Mouse (Mus musculus) urinary bladder, postnatal 14 days (tissue): ENCODE results near the gene Phtf2.

Experiments
- DNase-seq: peaks from one replicate; pipeline ENCODE4 v3.0.0; 2021; ENCODE audit warnings: low spot score

Gene Phtf2

GRCm38 (mm10) chr5:20881915-20882800 lies at the start of gene Phtf2, which contains the start of gene Tmem60:
Gene Phtf2 (minus strand): TSS chr5:20882124.
Gene Tmem60 (plus strand): TSS chr5:20882191.
- peak; percentile 99 for DNase-seq

DNA sequence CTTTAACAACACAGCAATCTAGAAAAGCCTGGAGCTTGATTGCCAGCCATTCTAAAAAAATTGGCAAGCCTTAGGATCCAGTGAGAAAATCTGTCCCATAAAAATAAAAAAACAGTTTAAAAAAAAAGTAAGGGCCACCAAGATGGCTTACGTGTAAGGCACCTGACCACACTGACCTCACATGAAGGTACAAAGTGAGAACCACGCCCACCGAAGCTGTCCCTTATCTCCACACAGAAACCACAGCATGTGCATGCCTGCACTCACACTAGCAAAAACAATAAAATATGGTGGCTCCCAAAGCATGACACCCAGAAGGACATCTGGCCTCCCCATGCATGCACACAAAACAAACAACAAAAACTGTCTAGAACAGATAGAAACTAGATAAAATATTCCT lies 49.4 kb upstream of the Phtf2 start:
- DNase-seq = no peak

GRCm38 (mm10) chr5:20930430-20930829 lies 48.5 kb upstream of the Phtf2 start:
- no peak for DNase-seq

- DNase-seq = no peak
These were observed 47.8 kb upstream of the Phtf2 start for GRCm38 (mm10) chr5:20929669-20930151.

DNA sequence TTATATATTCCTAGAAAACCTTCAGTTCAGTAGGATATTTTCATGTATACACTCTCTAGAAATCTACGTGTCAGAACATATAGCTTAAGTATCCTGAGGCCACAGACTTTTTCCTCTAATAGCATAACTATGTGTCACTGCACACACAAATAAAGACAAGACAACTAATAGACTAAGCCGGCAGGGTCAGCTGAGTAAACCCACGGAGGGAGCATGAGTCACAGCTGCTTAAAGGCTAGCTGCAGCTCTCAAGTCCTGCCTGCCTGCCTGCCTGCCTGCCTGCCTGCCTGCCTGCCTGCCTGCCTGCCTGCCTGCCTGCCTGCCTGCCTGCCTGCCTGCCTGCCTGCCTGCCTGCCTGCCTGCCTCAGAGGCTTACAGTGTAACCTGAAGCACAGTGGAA lies 43.5 kb upstream of the Phtf2 start:
- peak; percentile 27 for DNase-seq

DNA sequence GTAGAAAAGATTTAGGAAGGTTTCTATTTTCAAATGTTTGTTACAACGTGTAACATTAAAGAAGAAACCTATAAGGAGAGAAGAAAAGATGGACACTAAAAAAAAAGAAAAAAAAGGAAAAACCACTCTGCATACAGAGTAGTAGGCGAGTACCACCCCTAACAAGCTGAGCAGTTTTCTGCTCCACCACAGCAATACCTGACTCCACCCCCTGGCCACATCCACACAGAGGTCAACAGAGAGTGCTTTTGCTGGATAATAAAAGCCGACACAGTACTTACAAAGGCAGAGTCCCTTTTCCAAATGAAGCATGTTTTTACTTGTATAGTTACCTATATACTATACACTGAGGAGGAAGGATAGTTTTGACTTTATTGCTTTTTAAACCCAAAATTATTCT lies 42.7 kb upstream of the Phtf2 start:
- no peak for DNase-seq

DNA sequence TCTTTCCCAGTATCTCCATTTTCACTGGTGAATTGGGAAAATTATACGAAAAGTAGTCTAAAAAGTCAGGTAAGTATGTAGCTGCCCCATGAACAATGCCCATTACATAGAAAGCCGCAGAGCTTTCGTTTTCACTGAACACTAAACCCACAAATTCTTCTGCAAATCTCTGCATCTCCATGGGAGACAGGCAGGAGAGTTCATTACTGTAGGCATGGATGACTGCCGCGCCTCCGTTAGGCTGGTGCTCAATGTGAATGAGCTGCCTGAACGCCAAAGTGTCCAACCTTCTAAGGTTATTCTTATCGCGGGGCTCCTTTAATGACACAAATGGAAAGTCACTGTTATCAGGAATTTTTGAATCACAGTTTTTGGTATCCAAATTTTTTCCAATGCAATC lies 37.6 kb upstream of the Phtf2 start:
- no peak for DNase-seq

DNA sequence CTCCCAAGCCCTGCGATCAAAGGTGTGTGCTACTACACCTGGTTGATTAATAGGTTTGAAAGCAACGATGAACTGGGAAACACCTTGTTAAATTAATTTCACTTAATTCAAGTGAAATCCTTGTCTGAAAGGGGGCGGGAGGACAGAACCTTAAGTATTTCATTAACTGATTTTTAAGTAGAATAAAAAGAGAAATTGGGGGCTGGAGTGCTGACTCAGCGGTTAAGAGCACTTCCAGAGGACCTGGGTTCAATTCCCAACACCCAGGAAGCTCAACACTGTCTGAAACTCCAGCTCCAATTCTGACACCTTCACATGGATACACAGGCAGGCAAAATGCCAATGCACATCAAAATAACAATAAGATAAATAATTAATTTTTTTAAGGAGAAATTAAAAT lies 37.0 kb upstream of the Phtf2 start:
- no peak for DNase-seq

DNA sequence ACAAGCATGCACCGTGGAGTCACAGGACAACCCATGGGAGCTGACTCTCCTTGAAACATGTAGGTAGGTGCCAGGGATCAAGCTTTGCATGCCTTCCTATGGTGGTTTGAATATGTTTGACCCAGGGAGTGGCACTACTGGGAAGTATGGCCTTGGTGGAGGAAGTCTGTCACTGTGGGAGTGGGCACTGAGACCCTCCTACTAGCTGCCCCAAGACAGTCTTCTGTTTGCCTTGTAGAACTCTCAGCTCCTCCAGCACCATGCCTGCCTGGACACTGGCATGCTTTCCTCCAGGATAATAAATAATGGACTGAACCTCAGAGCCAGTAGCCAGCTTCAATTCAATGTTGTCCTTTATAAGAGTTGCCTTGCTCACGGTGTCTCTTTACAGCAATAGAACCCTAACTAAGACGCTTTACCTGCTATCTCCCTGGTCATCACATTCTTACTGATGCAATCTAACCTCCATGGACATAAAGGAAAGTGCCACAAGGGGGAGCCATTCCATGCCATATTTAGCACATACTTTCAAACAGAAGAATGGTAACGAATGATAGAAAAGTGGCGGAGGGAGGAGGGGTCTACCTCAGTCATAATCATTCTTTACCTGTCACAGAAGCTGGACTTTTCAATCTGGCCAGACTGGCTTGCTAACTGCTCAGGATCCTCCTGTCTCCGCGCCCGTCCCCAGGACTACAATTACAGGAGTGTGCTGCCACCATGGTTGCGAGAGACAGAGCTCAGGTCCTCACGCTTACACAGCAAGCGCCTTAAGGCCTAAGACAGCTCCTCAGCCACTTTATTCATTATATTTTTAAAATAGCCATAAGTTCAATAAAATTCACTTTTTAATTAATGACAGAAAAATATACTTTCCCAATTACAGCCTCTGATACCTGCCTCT lies 31.7 kb upstream of the Phtf2 start:
- peak; percentile 79 for DNase-seq

GRCm38 (mm10) chr5:20911741-20912140 lies 29.8 kb upstream of the Phtf2 start:
- DNase-seq = no peak

- no peak for DNase-seq
These were observed 24.3 kb upstream of the Phtf2 start for GRCm38 (mm10) chr5:20906191-20906590.

DNA sequence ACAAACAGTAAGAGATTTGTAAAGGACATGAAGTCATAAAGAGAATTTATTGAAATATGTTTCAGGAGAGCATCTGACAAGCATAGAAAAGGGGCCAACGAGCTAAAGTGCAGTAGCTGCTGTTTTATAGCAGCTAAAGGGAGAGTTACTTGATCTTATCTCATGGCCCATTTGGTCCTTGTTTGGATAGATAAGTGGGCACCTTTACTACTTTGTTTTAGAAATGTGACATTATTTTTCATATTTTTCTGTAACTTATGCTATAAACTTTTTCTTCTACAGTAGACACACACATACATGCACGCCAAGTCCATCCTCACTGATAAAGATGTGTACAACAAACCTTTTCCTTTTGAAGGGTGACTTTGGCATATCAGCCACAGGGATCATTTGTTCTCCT lies 23.5 kb upstream of the Phtf2 start:
- no peak for DNase-seq

GRCm38 (mm10) chr5:20904647-20905046 lies 22.7 kb upstream of the Phtf2 start:
- no peak for DNase-seq

DNA sequence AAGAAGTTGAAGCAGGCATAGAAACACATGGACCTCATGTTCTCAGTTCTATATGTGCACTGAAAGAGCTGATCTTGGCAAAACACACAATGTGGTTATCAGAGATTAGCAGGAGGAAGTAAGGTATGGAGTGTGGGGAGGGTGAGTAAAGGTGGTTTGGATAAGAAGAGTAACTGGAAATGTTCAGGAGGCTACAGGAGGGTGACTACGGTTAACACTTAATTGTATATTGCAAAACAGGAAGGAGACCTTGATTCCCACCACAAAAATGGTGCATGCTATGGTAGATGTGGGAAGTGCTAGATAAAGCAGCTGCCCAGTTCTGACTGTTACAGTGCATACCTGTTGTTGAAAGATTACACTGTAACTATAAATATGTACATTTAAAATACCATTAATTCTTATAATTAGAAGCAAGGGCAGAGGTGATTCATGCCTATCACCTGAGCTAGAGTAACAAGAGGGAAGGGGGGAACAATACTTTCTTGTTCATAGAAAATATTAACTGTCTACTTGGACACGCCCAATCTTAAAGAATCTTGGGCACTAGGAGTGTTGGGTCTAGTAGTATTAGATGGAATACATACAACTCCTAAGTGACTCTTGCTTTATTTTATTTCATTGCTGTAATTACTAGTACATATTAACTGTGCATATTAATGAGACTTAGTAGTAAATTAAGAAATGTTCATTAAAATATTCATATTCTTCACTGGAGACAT lies 15.7 kb upstream of the Phtf2 start:
- DNase-seq = no peak

GRCm38 (mm10) chr5:20884036-20884620 lies 2.2 kb upstream of the Phtf2 start:
- DNase-seq = no peak

DNA sequence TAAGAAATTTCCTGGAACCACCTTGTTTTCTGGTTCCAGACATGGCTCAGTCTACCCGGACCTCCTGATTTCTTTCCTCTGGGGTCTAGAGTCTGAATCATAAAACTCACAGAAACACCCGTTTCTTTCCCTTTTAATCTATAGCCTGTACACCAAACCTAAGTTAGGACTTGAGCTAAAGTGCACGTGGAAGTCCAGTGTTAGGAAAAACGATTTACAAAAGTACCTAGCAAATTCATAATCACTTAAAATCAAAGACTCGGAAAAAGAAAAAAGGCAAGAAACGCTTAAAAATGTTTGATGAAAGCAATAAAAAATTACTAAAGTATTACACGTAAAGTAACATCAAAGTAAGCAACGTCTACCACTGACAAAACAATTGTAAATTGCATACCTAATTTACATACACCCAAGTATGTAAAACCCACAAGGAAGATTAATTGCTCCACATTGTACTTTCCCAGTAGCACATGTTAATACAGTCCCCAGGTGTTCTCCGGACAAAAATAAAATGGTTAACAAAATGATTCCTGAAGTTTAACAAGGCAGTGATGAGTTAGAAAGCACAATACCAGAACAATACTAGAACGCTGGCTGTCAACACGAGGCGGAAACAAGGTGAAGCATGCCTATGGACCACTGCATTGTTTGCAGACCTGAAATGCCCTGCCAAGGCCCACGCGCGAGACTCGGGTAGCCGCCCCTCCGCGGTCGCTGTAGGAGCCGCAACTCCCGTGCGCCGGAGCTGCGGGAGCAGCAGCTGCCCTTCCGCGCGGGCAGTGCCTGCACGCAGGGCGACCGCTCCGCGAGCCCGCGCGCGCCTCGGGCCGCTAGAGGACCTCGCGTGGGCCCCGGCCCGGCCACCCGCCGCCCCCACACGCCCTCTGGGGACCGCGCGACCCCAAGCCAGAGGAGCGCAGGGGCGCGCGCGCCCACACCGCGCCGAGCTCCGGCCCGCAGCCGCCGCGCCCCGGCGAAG lies 838 bp downstream of the Phtf2 start:
- DNase-seq = peak; percentile 46

DNA sequence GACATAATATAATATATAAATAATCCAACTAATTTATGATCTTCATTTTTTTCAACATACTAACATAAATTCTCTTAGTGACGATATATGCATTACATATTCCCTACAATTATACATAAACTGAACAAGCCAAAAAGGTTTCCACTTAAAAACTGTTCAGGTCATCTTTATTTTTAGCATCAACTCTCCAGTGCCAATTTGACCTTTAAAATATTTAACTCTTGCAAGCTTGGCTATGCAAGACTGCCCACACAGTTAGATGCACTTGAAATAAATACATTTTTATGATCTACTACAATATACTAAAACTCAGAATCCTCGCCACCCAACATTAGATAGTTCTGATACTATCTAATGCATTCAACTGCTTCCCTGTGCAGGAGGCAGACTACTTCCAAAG lies 1.5 kb downstream of the Phtf2 start:
- no peak for DNase-seq

DNA sequence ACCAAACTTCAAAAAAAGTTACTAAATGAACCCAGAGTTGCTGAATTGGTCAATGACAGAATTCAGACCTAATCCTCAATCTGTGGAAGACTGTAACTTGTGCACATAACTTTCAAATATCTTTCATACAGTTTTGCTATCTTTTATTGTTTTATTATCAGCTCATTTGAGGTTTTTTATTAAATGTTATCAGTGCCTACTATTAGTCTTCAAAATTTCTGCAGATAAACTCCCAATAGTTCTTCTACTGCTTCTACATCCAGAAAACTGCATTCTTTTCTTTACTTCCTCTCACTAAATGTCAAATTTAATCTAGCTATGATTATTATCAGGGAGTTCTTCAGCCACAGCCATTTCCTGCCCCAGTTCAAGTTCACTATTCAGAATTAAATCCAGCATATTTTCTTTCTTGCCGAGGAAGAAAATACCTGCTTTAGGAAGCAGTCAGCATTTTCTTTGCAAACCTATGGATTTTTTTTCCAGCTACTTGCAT lies 4.9 kb downstream of the Phtf2 start:
- no peak for DNase-seq

- DNase-seq = no peak
These were observed 8.8 kb downstream of the Phtf2 start for GRCm38 (mm10) chr5:20873146-20873545.

DNA sequence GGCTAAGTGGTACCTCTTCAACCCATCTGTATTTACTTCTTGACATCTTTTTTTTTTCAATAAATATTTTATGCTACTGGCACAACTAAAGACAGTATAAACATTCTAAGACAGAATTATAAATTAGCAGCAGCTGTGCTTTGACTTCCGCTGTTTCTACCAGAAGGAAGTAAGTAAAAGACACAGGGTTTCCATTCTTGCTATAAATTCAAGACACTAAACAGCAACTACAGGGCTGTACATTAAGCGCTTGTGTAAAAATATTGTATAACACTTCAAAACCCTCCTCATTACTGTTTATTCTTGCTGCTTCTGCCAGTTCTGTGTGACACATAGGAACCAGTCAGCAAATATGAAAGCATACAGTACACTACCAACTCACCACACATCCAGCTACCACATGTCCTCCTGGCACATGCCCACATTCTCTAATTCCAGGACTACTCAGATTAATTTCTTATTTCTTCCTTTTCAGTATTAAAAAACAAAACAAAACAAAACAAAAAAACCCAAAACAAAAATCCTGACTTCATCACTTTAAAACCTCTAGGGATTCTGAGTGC lies 16.6 kb downstream of the Phtf2 start:
- DNase-seq = no peak
